Mouse (Mus musculus): ENCODE data around the gene Bricd5.

GRCm38 (mm10) chr17:24496026-24496425, 22.3 kb downstream of the Bricd5 start:
- TF ChIP-seq GATA1 (IDR thresholded peaks at IDR 0.05; ENCODE audit: low read length) (no peak), TAL1 (IDR thresholded peaks at IDR 0.05; ENCODE audit: low read length) (no peak)

Data from erythroblast, embryonic 14.5 days (primary cell).